Mouse (Mus musculus) MEL (cell line): Measurements from ENCODE around the gene Pxdn. TPM values are rescaled to one million over a fixed set of nuclear protein-coding genes. Genes with fewer than 3 reads are reported as not detected.

Experiments used
- DNase-seq: peaks from one replicate; pipeline ENCODE4 v3.0.0; 2011; ENCODE audit warnings: low read depth, low spot score
- H3K27ac ChIP-seq: 2 replicates; pipeline ENCODE4 v1.5.1; 2012; ENCODE audit warnings: low read depth, mild to moderate bottlenecking, control low read depth, low read length, moderate library complexity; ENCODE audit not compliant: control insufficient read depth
- H3K27me3 ChIP-seq, 2 experiments: fragments of 150-350 bp in 1 of 2; sonication (generic) in 1 of 2; 2 replicates each; pipeline ENCODE4 v1.6.1; 2012; ENCODE audit warnings: low read length in 2 of 2, mild to moderate bottlenecking in 2 of 2, improper control_type of control experiment in 1 of 2, moderate library complexity in 1 of 2; ENCODE audit not compliant: insufficient read depth in 2 of 2, control insufficient read depth in 1 of 2
- H3K36me3 ChIP-seq, 2 experiments: 2 replicates each; pipeline ENCODE4 v1.6.1; 2012 to 2014; ENCODE audit warnings: low read length in 2 of 2, improper control_type of control experiment in 1 of 2, inconsistent platforms in 1 of 2, mild to moderate bottlenecking in 1 of 2; ENCODE audit not compliant: insufficient read depth in 2 of 2, control insufficient read depth in 1 of 2
- H3K4me1 ChIP-seq, 2 experiments: fragments of 150-350 bp in 1 of 2; sonication (generic) in 1 of 2; 2 replicates each; pipeline ENCODE4 v1.6.1; 2012; ENCODE audit warnings: low read length in 2 of 2, improper control_type of control experiment in 1 of 2, mild to moderate bottlenecking in 1 of 2; ENCODE audit not compliant: insufficient read depth in 2 of 2, control insufficient read depth in 1 of 2
- H3K4me3 ChIP-seq, 2 experiments: fragments of 150-350 bp in 1 of 2; sonication (generic) in 1 of 2; 2 replicates each; pipeline ENCODE4 v1.5.1; 2012; ENCODE audit warnings: low read depth in 2 of 2, low read length in 2 of 2, mild to moderate bottlenecking in 2 of 2, moderate library complexity in 2 of 2, control low read depth in 1 of 2, improper control_type of control experiment in 1 of 2; ENCODE audit not compliant: control insufficient read depth in 1 of 2, insufficient read depth in 1 of 2
- H3K79me2 ChIP-seq: 2 replicates; pipeline ENCODE4 v1.6.1; 2012; ENCODE audit warnings: mild to moderate bottlenecking, low read length, moderate library complexity; ENCODE audit not compliant: control insufficient read depth, poor library complexity, insufficient read depth
- H3K9ac ChIP-seq: 2 replicates; pipeline ENCODE4 v1.6.1; 2012; ENCODE audit warnings: low read depth, mild to moderate bottlenecking, control low read depth, low read length, moderate library complexity; ENCODE audit not compliant: control insufficient read depth, poor library complexity, severe bottlenecking
- H3K9me3 ChIP-seq: fragments of 150-350 bp; sonication (generic); replicated peaks from 2 replicates; pipeline ENCODE4 v1.6.1; 2012; ENCODE audit warnings: mild to moderate bottlenecking, low read length, improper control_type of control experiment, moderate library complexity; ENCODE audit not compliant: insufficient read depth
- BHLHE40 ChIP-seq: IDR thresholded peaks from 2 replicates; pipeline ENCODE4 v1.6.1; 2012; ENCODE audit warnings: low read depth, mild to moderate bottlenecking, inconsistent platforms, low read length, improper control_type of control experiment, borderline replicate concordance
- CHD1 ChIP-seq: IDR thresholded peaks from 2 replicates; pipeline ENCODE4 v1.6.1; 2012; ENCODE audit warnings: low read depth, mild to moderate bottlenecking, inconsistent platforms, low read length, improper control_type of control experiment
- CTCF ChIP-seq, 3 experiments: IDR thresholded peaks in 2 of 3; conservative IDR thresholded peaks in 1 of 3; 2 replicates each; pipeline ENCODE4 v1.5.1; 2011 to 2012; ENCODE audit warnings: low read length in 3 of 3, low read depth in 2 of 3, mild to moderate bottlenecking in 2 of 3, improper control_type of control experiment in 1 of 3, inconsistent platforms in 1 of 3, mixed read lengths in 1 of 3, moderate library complexity in 1 of 3; ENCODE audit not compliant: control insufficient read depth in 1 of 3, insufficient read depth in 1 of 3, poor library complexity in 1 of 3, severe bottlenecking in 1 of 3
- ETS1 ChIP-seq: IDR thresholded peaks from 2 replicates; pipeline ENCODE4 v1.6.1; 2012; ENCODE audit warnings: low read depth, mild to moderate bottlenecking, inconsistent platforms, low read length, improper control_type of control experiment, moderate library complexity
- GATA1 ChIP-seq: IDR thresholded peaks from 2 replicates; pipeline ENCODE4 v1.6.1; 2011; ENCODE audit warnings: low read depth, low read length, improper control_type of control experiment
- HCFC1 ChIP-seq: IDR thresholded peaks from 2 replicates; pipeline ENCODE4 v1.6.1; 2012; ENCODE audit warnings: low read depth, mild to moderate bottlenecking, inconsistent platforms, low read length, improper control_type of control experiment, moderate library complexity
- KAT2A ChIP-seq: conservative IDR thresholded peaks from 2 replicates; pipeline ENCODE4 v1.6.1; 2012; ENCODE audit warnings: low read depth, low read length, improper control_type of control experiment, inconsistent platforms
- MXI1 ChIP-seq: IDR thresholded peaks from 2 replicates; pipeline ENCODE4 v1.6.1; 2011; ENCODE audit warnings: mild to moderate bottlenecking, low read depth, low read length, improper control_type of control experiment
- MYC ChIP-seq: IDR thresholded peaks from 2 replicates; pipeline ENCODE4 v1.6.1; 2011; ENCODE audit warnings: low read depth, mild to moderate bottlenecking, low read length, improper control_type of control experiment, moderate library complexity
- NELFE ChIP-seq: IDR thresholded peaks from 2 replicates; pipeline ENCODE4 v1.6.1; 2011; ENCODE audit warnings: low read depth, low read length, improper control_type of control experiment
- NRF1 ChIP-seq: IDR thresholded peaks from 2 replicates; pipeline ENCODE4 v1.6.1; 2014; ENCODE audit warnings: low read depth, mild to moderate bottlenecking, inconsistent platforms, low read length, improper control_type of control experiment, moderate library complexity; ENCODE audit not compliant: poor library complexity, insufficient read depth, severe bottlenecking
- POLR2AphosphoS2 ChIP-seq: IDR thresholded peaks from 2 replicates; pipeline ENCODE4 v1.6.1; 2011; ENCODE audit warnings: low read length, improper control_type of control experiment
- RCOR1 ChIP-seq: IDR thresholded peaks from 2 replicates; pipeline ENCODE4 v1.6.1; 2012; ENCODE audit warnings: low read depth, mild to moderate bottlenecking, inconsistent platforms, low read length, improper control_type of control experiment
- SMC3 ChIP-seq: IDR thresholded peaks from 2 replicates; pipeline ENCODE4 v1.6.1; 2011; ENCODE audit warnings: low read depth, low read length, improper control_type of control experiment
- TBP ChIP-seq: IDR thresholded peaks from 2 replicates; pipeline ENCODE4 v1.8.0; 2011; ENCODE audit warnings: low read depth, low read length, improper control_type of control experiment
- USF2 ChIP-seq, 2 experiments: IDR thresholded peaks; 2 replicates each; pipeline ENCODE4 v1.6.1; 2011 to 2012; ENCODE audit warnings: improper control_type of control experiment in 2 of 2, low read length in 2 of 2, borderline replicate concordance in 1 of 2, inconsistent platforms in 1 of 2, low read depth in 1 of 2, mild to moderate bottlenecking in 1 of 2; ENCODE audit not compliant: insufficient read depth in 1 of 2
- ZKSCAN1 ChIP-seq: IDR thresholded peaks from 2 replicates; pipeline ENCODE4 v1.6.1; 2012; ENCODE audit warnings: low read depth, mild to moderate bottlenecking, inconsistent platforms, low read length, improper control_type of control experiment, moderate library complexity
- ZMIZ1 ChIP-seq: IDR thresholded peaks from 2 replicates; pipeline ENCODE4 v1.6.1; 2012; ENCODE audit warnings: low read depth, mild to moderate bottlenecking, inconsistent platforms, low read length, improper control_type of control experiment, moderate library complexity
- polyA plus RNA-seq, 2 experiments: library from polyadenylated mRNA; stranded (reverse) in 1 of 2; unstranded in 1 of 2; fragments of >175 nt in 1 of 2; fragments of >200 nt in 1 of 2; gene quantifications; 2 replicates each; pipeline versions ENCODE4 v1.2.1 to v1.2.4; 2012; ENCODE audit warnings: low replicate concordance in 2 of 2, low read depth in 1 of 2; ENCODE audit not compliant: insufficient read length in 2 of 2, insufficient read depth in 1 of 2, missing spikeins in 1 of 2
- total RNA-seq: library from RNA; depleted of rRNA; stranded (reverse); fragments of 300-350 nt; gene quantifications from 2 replicates; pipeline ENCODE4 v1.2.3, GENCODE M21; 2012

The Pxdn gene
- total and polyA plus RNA-seq, 3 experiments = not detected

DNA sequence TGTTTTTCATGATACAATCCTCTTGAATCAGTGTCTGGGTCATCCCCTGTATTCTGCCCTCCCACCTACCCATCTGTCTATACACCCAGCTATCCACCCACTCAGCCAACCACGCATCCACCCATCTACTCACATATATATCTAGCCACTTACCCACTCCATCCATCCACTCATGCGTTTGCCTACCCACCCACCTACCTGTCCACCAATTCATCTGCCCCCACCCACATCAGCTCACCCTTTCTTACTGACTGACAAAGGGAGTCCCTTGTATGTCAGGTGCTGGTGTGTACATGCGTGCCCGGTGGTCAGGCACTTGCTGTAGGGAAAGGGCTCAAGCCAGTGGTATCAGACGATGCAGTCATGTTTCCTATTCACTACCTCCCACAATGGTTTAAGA lies 14.1 kb downstream of the Pxdn start:
- no peaks in the 10 kb centered on the region for H3K36me3 ChIP-seq
- no peak overlapping the region for H3K27ac ChIP-seq
- no peak for TF ChIP-seq POLR2AphosphoS2
- no peak for TF ChIP-seq ZKSCAN1
- no peak for TF ChIP-seq TBP
- TF ChIP-seq ZMIZ1 = no peak
- no peak for TF ChIP-seq NRF1
- TF ChIP-seq ETS1 = no peak
- no peak for TF ChIP-seq NELFE
- TF ChIP-seq CHD1 = no peak
- no peak for TF ChIP-seq USF2 (IDR thresholded peaks at IDR 0.05; ENCODE audit: borderline replicate concordance in 1 of 2, insufficient read depth in 1 of 2, low read depth in 1 of 2, low read length in 2 of 2)
- H3K79me2 ChIP-seq = no peaks in the 10 kb centered on the region
- no peak overlapping the region for H3K9ac ChIP-seq
- H3K4me1 ChIP-seq = no peaks in the 10 kb centered on the region
- no peaks in the 10 kb centered on the region for H3K27me3 ChIP-seq
- H3K4me3 ChIP-seq = no peak overlapping the region
- no peak for DNase-seq
- H3K9me3 ChIP-seq = no peaks in the 10 kb centered on the region

DNA sequence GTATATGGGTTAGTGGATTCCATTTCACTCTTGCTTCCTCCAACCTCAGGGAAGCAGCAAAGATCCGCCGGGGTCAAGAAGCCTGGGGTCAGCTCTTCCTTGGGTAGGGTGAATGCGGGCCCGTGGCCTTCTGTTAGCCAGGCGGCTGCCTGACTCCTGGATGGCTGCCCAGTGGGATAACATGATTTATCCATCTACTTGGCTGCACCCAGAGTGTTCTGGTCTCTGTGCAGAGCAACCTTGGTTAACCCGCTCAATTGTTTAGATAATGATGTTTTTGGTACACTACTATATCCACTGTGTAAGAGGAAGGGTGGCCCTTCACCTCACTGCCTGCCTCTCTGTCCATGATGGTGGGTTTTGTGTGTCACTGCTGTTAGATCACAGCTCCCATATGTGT lies 14.7 kb downstream of the Pxdn start:
- no peak overlapping the region for H3K9ac ChIP-seq
- no peak for TF ChIP-seq HCFC1
- TF ChIP-seq CHD1 = no peak
- H3K27me3 ChIP-seq = no peaks in the 10 kb centered on the region
- no peak overlapping the region for H3K4me3 ChIP-seq
- no peak overlapping the region for H3K27ac ChIP-seq
- H3K36me3 ChIP-seq = no peaks in the 10 kb centered on the region
- H3K9me3 ChIP-seq = no peaks in the 10 kb centered on the region
- no peaks in the 10 kb centered on the region for H3K79me2 ChIP-seq
- no peaks in the 10 kb centered on the region for H3K4me1 ChIP-seq
- DNase-seq = no peak

DNA sequence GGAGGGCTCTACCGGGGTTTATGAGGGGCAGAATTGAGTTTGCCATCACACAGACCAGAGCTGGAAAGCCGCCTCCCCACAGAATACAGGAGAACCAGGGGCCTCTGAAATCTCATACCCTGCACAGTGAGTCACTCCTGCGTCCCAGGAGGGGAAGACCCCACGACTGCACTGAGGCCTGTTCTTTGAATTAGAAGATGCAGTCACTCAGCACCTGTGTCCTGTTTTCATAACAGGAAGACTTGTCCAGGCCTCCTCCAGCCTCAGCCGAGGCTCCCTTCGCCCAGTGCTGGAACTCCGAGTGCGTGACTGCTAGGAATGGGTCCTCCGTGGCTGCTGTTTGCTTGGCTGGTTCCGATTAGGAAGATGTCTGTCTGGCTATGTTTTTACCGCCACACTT lies 16.6 kb downstream of the Pxdn start:
- Histone ChIP-seq H3K36me3 (no peaks in the 10 kb centered on the region), H3K27me3 (no peaks in the 10 kb centered on the region), H3K9me3 (no peaks in the 10 kb centered on the region), H3K27ac (no peak overlapping the region), H3K9ac (no peak overlapping the region), H3K79me2 (no peaks in the 10 kb centered on the region), H3K4me3 (no peak overlapping the region), H3K4me1 (no peaks in the 10 kb centered on the region)
- TF ChIP-seq SMC3 = no peak
- no peak for TF ChIP-seq BHLHE40
- TF ChIP-seq CHD1 = no peak
- no peak for TF ChIP-seq KAT2A
- TF ChIP-seq NELFE = no peak
- no peak for TF ChIP-seq RCOR1
- TF ChIP-seq CTCF (IDR thresholded peaks at IDR 0.05 in 2 of 3, conservative IDR thresholded peaks at IDR 0.05 in 1 of 3; ENCODE audit: control insufficient read depth in 1 of 3, insufficient read depth in 1 of 3, low read depth in 2 of 3, low read length in 3 of 3, poor library complexity in 1 of 3, severe bottlenecking in 1 of 3) = no peak
- TF ChIP-seq MXI1 = no peak
- no peak for TF ChIP-seq MYC
- TF ChIP-seq POLR2AphosphoS2 = no peak
- TF ChIP-seq GATA1 = no peak
- no peak for DNase-seq
